Comparison of ENCODE assay signal across 9 mouse cellular contexts in genomic region chr8:95330367-95330766, GRCm38 (mm10). TPM values are rescaled to one million over a fixed set of nuclear protein-coding genes. Genes with fewer than 3 reads are reported as not detected.
DNase-seq lines count a peak whose midpoint lies in the region; ATAC-seq and TF ChIP-seq lines count a peak whose summit lies in the region.
"Had no signal": no experiment of that assay in that cellular context is flagged by ENCODE, and none has a peak within 500 bp of the region (broad histone marks: within the 10 kb centered on the region; RNA-seq: fewer than 3 reads in every experiment).

No protein-coding gene starts in this region.

- 44% methylated on average over 1 of the region's 1 CpGs for WGBS in heart, embryonic 16.5 days
- 82% methylated on average over 1 of the region's 1 CpGs for WGBS in embryonic facial prominence, embryonic 10.5 days
- WGBS in hindbrain, embryonic 16.5 days = 82% methylated on average over 1 of the region's 1 CpGs
- WGBS in midbrain, embryonic 13.5 days = 77% methylated on average over 1 of the region's 1 CpGs
- WGBS in kidney, adult 2 months = 76% methylated on average over 1 of the region's 1 CpGs

- peak overlapping the region; percentile 90 for H3K4me2 ChIP-seq in heart, embryonic 16.5 days (ENCODE audit: low read depth, low read length)
- H3K4me2 ChIP-seq in hindbrain, embryonic 16.5 days (ENCODE audit: low read length) = peak overlapping the region; percentile 86
- peak overlapping the region; percentile 85 for H3K4me2 ChIP-seq in midbrain, embryonic 13.5 days (replicated peaks)

- no peaks in the 10 kb centered on the region for H3K27me3 ChIP-seq in heart, embryonic 16.5 days (ENCODE audit: control insufficient read depth, insufficient read depth, low read length)
- no peaks in the 10 kb centered on the region for H3K27me3 ChIP-seq in embryonic facial prominence, embryonic 10.5 days (replicated peaks; ENCODE audit: low read depth, poor library complexity, severe bottlenecking)
- no peaks in the 10 kb centered on the region for H3K27me3 ChIP-seq in hindbrain, embryonic 16.5 days (replicated peaks; ENCODE audit: control insufficient read depth, insufficient read depth, low read length)
- no peaks in the 10 kb centered on the region for H3K27me3 ChIP-seq in midbrain, embryonic 13.5 days
- no peaks in the 10 kb centered on the region for H3K27me3 ChIP-seq in kidney, adult 2 months (replicated peaks; ENCODE audit: control insufficient read depth, insufficient read depth, low read length)

- peaks cover 3% of the 10 kb centered on the region; the same call in 1 of the 2 replicates for H3K9me3 ChIP-seq in heart, embryonic 16.5 days (replicated peaks; ENCODE audit: control insufficient read depth, low read length)
- no peaks in the 10 kb centered on the region for H3K9me3 ChIP-seq in embryonic facial prominence, embryonic 10.5 days
- H3K9me3 ChIP-seq in hindbrain, embryonic 16.5 days (ENCODE audit: control insufficient read depth, low read length) = no peaks in the 10 kb centered on the region
- H3K9me3 ChIP-seq in midbrain, embryonic 13.5 days = no peaks in the 10 kb centered on the region

- ATAC-seq in heart, embryonic 16.5 days (replicated peaks; ENCODE audit: extremely low read depth, insufficient read depth, low FRiP score) = no peak
- no peak for ATAC-seq in hindbrain, embryonic 16.5 days
- no peak for ATAC-seq in midbrain, embryonic 13.5 days

- no peak for TF ChIP-seq POLR2A in kidney, adult 2 months (IDR thresholded peaks at IDR 0.05; ENCODE audit: low read depth, low read length)

- H3K27ac ChIP-seq in heart, embryonic 16.5 days (ENCODE audit: low read length) = peak overlapping the region; percentile 99
- no peak overlapping the region for H3K27ac ChIP-seq in embryonic facial prominence, embryonic 10.5 days (replicated peaks)
- H3K27ac ChIP-seq in hindbrain, embryonic 16.5 days (ENCODE audit: low read depth, low read length) = no peak overlapping the region
- peak overlapping the region; percentile 92; the same call in 1 of the 2 replicates for H3K27ac ChIP-seq in midbrain, embryonic 13.5 days
- H3K27ac ChIP-seq in kidney, adult 2 months (ENCODE audit: insufficient read depth, low read depth, low read length) = no peak overlapping the region

- peaks cover 17% of the 10 kb centered on the region for H3K4me1 ChIP-seq in heart, embryonic 16.5 days (ENCODE audit: control insufficient read depth, insufficient read depth, low read length)
- H3K4me1 ChIP-seq in embryonic facial prominence, embryonic 10.5 days = peaks cover 28% of the 10 kb centered on the region
- H3K4me1 ChIP-seq in hindbrain, embryonic 16.5 days (ENCODE audit: control insufficient read depth, insufficient read depth, low read depth, low read length) = peaks cover 22% of the 10 kb centered on the region
- H3K4me1 ChIP-seq in midbrain, embryonic 13.5 days (replicated peaks) = peaks cover 39% of the 10 kb centered on the region
- H3K4me1 ChIP-seq in kidney, adult 2 months (ENCODE audit: control insufficient read depth, insufficient read depth, low read length) = peaks cover 7% of the 10 kb centered on the region; the same call in 1 of the 2 replicates

- TF ChIP-seq CTCF in kidney, adult 2 months (conservative IDR thresholded peaks at IDR 0.05; ENCODE audit: insufficient read depth, insufficient read length, low read depth, low read length) = no peak

- H3K9ac ChIP-seq in heart, embryonic 16.5 days (ENCODE audit: low read length) = peak overlapping the region; percentile 98
- H3K9ac ChIP-seq in hindbrain, embryonic 16.5 days (ENCODE audit: low read depth, low read length) = peak overlapping the region; percentile 94
- peak overlapping the region; percentile 98 for H3K9ac ChIP-seq in midbrain, embryonic 13.5 days (replicated peaks)

- no peak for DNase-seq in heart, postnatal 36 days
- no peak for DNase-seq in embryonic facial prominence, embryonic 10.5 days (ENCODE audit: low spot score)
- no peak for DNase-seq in adrenal gland, postnatal 36 days
- no peak for DNase-seq in thymus, postnatal 0 days (ENCODE audit: low spot score)
- DNase-seq in kidney, adult 2 months = no peak

- peak overlapping the region; percentile 94 for H3K4me3 ChIP-seq in heart, embryonic 16.5 days (ENCODE audit: low read length)
- peak overlapping the region; percentile 92 for H3K4me3 ChIP-seq in embryonic facial prominence, embryonic 10.5 days
- peak overlapping the region; percentile 79 for H3K4me3 ChIP-seq in hindbrain, embryonic 16.5 days (ENCODE audit: low read length)
- peak overlapping the region; percentile 85 for H3K4me3 ChIP-seq in midbrain, embryonic 13.5 days (replicated peaks)
- no peak overlapping the region for H3K4me3 ChIP-seq in kidney, adult 2 months (ENCODE audit: insufficient read depth, low read depth, low read length)

- H3K36me3 ChIP-seq in heart, embryonic 16.5 days (ENCODE audit: control insufficient read depth, insufficient read depth) = peaks cover 48% of the 10 kb centered on the region
- H3K36me3 ChIP-seq in embryonic facial prominence, embryonic 10.5 days (replicated peaks) = peaks cover 64% of the 10 kb centered on the region
- peaks cover 36% of the 10 kb centered on the region for H3K36me3 ChIP-seq in hindbrain, embryonic 16.5 days (ENCODE audit: control insufficient read depth, insufficient read depth, low read length)
- H3K36me3 ChIP-seq in midbrain, embryonic 13.5 days = peaks cover 52% of the 10 kb centered on the region
- H3K36me3 ChIP-seq in kidney, adult 2 months (ENCODE audit: control insufficient read depth, insufficient read depth, low read length) = no peaks in the 10 kb centered on the region

- intact Hi-C loops in heart, postnatal 36 days (cut with DNase I) = loop anchor here (2.0 kb wide), 1 partner anchor 38 kb away; no protein-coding TSS in a partner anchor

RNA-seq across cellular contexts. Expression of gene Zfp319, which starts 1.4 kb away (rescaled TPM):
- 6.4 and 6.6 TPM in 2 replicates for polyA plus RNA-seq in heart, embryonic 16.5 days (2015; fragmentation: Nextera tagmentation; extraction: Ambion mirVana)
- total RNA-seq in heart, postnatal 36 days (2021) = 1 to 10 TPM; 8.1 to 8.7 TPM
- polyA plus RNA-seq in embryonic facial prominence, embryonic 10.5 days (2016; fragmentation: Nextera tagmentation; extraction: Ambion mirVana) = 11.5 and 12.4 TPM in 2 replicates
- polyA plus RNA-seq in hindbrain, embryonic 16.5 days (2015; fragmentation: Nextera tagmentation; extraction: Ambion mirVana) = 12.1 and 15.8 TPM in 2 replicates
- polyA plus RNA-seq in midbrain, embryonic 13.5 days (2015; fragmentation: Nextera tagmentation; extraction: Ambion mirVana) = 18.3 and 19.5 TPM in 2 replicates
- 10 to 100 TPM in 1 of 2 experiments, 1 to 10 TPM in 1; 9.2 to 10.8 TPM for total RNA-seq in adrenal gland, postnatal 36 days (2021)
- 6.6 and 6.7 TPM in 2 replicates for polyA plus RNA-seq in thymus, postnatal 0 days (2015; fragmentation: Nextera tagmentation; extraction: Ambion mirVana)
- 6.2 and 6.5 TPM in 2 replicates for polyA plus RNA-seq in kidney, adult 2 months (2012; rRNA removed)

RNA-seq across cellular contexts. Expression of gene Usb1, which starts 1.7 kb away (rescaled TPM):
- 32.4 and 32.8 TPM in 2 replicates for polyA plus RNA-seq in heart, embryonic 16.5 days (2015; fragmentation: Nextera tagmentation; extraction: Ambion mirVana)
- 10 to 100 TPM; 13.6 to 18.9 TPM for total RNA-seq in heart, postnatal 36 days (2021)
- polyA plus RNA-seq in embryonic facial prominence, embryonic 10.5 days (2016; fragmentation: Nextera tagmentation; extraction: Ambion mirVana) = 42.2 and 47.0 TPM in 2 replicates
- polyA plus RNA-seq in hindbrain, embryonic 16.5 days (2015; fragmentation: Nextera tagmentation; extraction: Ambion mirVana) = 35.7 and 39.8 TPM in 2 replicates
- 34.4 and 36.9 TPM in 2 replicates for polyA plus RNA-seq in midbrain, embryonic 13.5 days (2015; fragmentation: Nextera tagmentation; extraction: Ambion mirVana)
- 10 to 100 TPM; 18.4 to 18.8 TPM for total RNA-seq in adrenal gland, postnatal 36 days (2021)
- 34.1 and 35.8 TPM in 2 replicates for polyA plus RNA-seq in thymus, postnatal 0 days (2015; fragmentation: Nextera tagmentation; extraction: Ambion mirVana)
- polyA plus RNA-seq in kidney, adult 2 months (2012; rRNA removed) = 27.7 and 29.8 TPM in 2 replicates

RNA-seq across cellular contexts. Expression of gene Tepp, which starts 20.0 kb away (rescaled TPM):
- 0.74 TPM in 1 of 2 replicates, not detected in the other for polyA plus RNA-seq in heart, embryonic 16.5 days (2015; fragmentation: Nextera tagmentation; extraction: Ambion mirVana)
- total RNA-seq in heart, postnatal 36 days (2021) = not detected
- not detected in 2 replicates for polyA plus RNA-seq in embryonic facial prominence, embryonic 10.5 days (2016; fragmentation: Nextera tagmentation; extraction: Ambion mirVana)
- polyA plus RNA-seq in hindbrain, embryonic 16.5 days (2015; fragmentation: Nextera tagmentation; extraction: Ambion mirVana) = 3.5 and 6.6 TPM in 2 replicates
- polyA plus RNA-seq in midbrain, embryonic 13.5 days (2015; fragmentation: Nextera tagmentation; extraction: Ambion mirVana) = 0.70 TPM in 1 of 2 replicates, not detected in the other
- under 1 TPM in 1 of 2 experiments, not detected in 1; 0.82 TPM for total RNA-seq in adrenal gland, postnatal 36 days (2021)
- polyA plus RNA-seq in thymus, postnatal 0 days (2015; fragmentation: Nextera tagmentation; extraction: Ambion mirVana) = 2.7 and 2.8 TPM in 2 replicates
- 0.22 and 0.41 TPM in 2 replicates for polyA plus RNA-seq in kidney, adult 2 months (2012; rRNA removed)
- total RNA-seq: liver, adult 2 months had no signal
- polyA plus RNA-seq: liver, adult 2 months had no signal

RNA-seq across cellular contexts. Expression of gene Mmp15, which starts 21.7 kb away (rescaled TPM):
- 30.1 and 39.4 TPM in 2 replicates for polyA plus RNA-seq in heart, embryonic 16.5 days (2015; fragmentation: Nextera tagmentation; extraction: Ambion mirVana)
- total RNA-seq in heart, postnatal 36 days (2021) = 10 to 100 TPM; 58.7 to 67.8 TPM
- polyA plus RNA-seq in embryonic facial prominence, embryonic 10.5 days (2016; fragmentation: Nextera tagmentation; extraction: Ambion mirVana) = 11.3 and 12.5 TPM in 2 replicates
- 15.7 and 18.4 TPM in 2 replicates for polyA plus RNA-seq in hindbrain, embryonic 16.5 days (2015; fragmentation: Nextera tagmentation; extraction: Ambion mirVana)
- polyA plus RNA-seq in midbrain, embryonic 13.5 days (2015; fragmentation: Nextera tagmentation; extraction: Ambion mirVana) = 12.1 and 15.3 TPM in 2 replicates
- total RNA-seq in adrenal gland, postnatal 36 days (2021) = 10 to 100 TPM in 1 of 2 experiments, 1 to 10 TPM in 1; 6.3 to 10.4 TPM
- polyA plus RNA-seq in thymus, postnatal 0 days (2015; fragmentation: Nextera tagmentation; extraction: Ambion mirVana) = 4.0 and 4.5 TPM in 2 replicates
- 5.3 and 5.6 TPM in 2 replicates for polyA plus RNA-seq in kidney, adult 2 months (2012; rRNA removed)

RNA-seq across cellular contexts. Expression of gene Cngb1, which starts 24.0 kb away (rescaled TPM):
- polyA plus RNA-seq in heart, embryonic 16.5 days (2015; fragmentation: Nextera tagmentation; extraction: Ambion mirVana) = 0.66 and 1.3 TPM in 2 replicates
- under 1 TPM; 0.64 to 0.98 TPM for total RNA-seq in heart, postnatal 36 days (2021)
- not detected in 2 replicates for polyA plus RNA-seq in embryonic facial prominence, embryonic 10.5 days (2016; fragmentation: Nextera tagmentation; extraction: Ambion mirVana)
- polyA plus RNA-seq in hindbrain, embryonic 16.5 days (2015; fragmentation: Nextera tagmentation; extraction: Ambion mirVana) = 0.25 and 0.69 TPM in 2 replicates
- 0.37 and 0.54 TPM in 2 replicates for polyA plus RNA-seq in midbrain, embryonic 13.5 days (2015; fragmentation: Nextera tagmentation; extraction: Ambion mirVana)
- under 1 TPM; 0.23 to 0.86 TPM for total RNA-seq in adrenal gland, postnatal 36 days (2021)
- polyA plus RNA-seq in thymus, postnatal 0 days (2015; fragmentation: Nextera tagmentation; extraction: Ambion mirVana) = 0.67 and 1.2 TPM in 2 replicates
- polyA plus RNA-seq in kidney, adult 2 months (2012; rRNA removed) = 0.38 and 1.1 TPM in 2 replicates

Comparison
In these comparisons a context has a peak if more than half of its experiments do, and no peak if none do; other contexts are left out.
1. H3K27ac ChIP-seq: peak in heart, embryonic 16.5 days (single experiment) and midbrain, embryonic 13.5 days (single experiment); none in embryonic facial prominence, embryonic 10.5 days (single experiment), hindbrain, embryonic 16.5 days (single experiment) and kidney, adult 2 months (single experiment).
2. Peak in every context shown above with its lines, with median percentiles within 50 percentile points of each other: H3K4me2 ChIP-seq and H3K9ac ChIP-seq.